Mouse (Mus musculus) liver, embryonic 14.5 days (tissue): Measurements from ENCODE around the gene Gpam.

Source experiments
- CTCF ChIP-seq: IDR thresholded peaks from 2 replicates; pipeline ENCODE4 v1.5.1; 2016; ENCODE audit warnings: antibody characterized with exemption, low read depth, control low read depth
- EP300 ChIP-seq: IDR thresholded peaks from 2 replicates; pipeline ENCODE4 v1.6.1; 2016; ENCODE audit warnings: antibody characterized with exemption, low read depth

DNA sequence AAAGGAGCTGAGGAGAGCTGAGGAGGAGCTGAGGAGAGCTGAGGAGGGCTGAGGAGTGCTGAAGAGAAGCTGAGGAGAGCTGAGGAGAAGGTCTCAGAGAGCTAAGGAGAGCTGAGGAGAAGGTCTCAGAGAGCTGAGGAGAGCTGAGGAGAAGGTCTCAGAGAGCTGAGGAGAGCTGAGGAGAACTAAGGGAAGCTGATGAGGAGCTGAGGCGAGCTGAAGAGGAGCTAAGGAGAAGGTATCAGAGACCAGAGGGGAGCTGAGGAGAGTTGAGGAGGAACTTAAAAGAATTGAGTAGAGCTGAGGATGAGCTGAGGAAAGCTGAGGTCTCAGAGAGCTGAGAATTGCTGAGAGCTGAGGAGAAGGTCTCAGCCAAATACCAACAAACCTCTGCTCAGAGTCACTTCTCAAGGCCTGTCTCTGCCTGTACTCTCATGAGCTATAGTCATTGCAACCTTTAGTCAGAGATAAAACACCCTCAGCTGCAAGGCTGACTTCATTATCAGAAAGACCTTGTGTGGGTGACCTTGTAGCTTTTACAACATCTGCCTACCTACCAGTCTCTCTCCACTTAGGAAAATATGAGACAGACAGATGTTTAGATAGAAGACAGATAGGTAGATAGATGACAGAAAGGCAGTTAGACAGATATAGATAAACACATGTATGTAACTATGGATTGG is 38.3 kb upstream of the Gpam start:
- no peak for TF ChIP-seq CTCF
- no peak for TF ChIP-seq EP300
